Mouse (Mus musculus) granulocyte monocyte progenitor cell, adult 5-6 weeks (primary cell): Measurements from ENCODE around the gene Pabpc1l. TPM values are rescaled to one million over a fixed set of nuclear protein-coding genes. Genes with fewer than 3 reads are reported as not detected.
"Not testable (repeated sequence)": the region's sequence is repeated elsewhere in the genome, so short reads cannot be mapped to it uniquely, and the experiment has no call there.

Experiments
- ATAC-seq: replicated peaks from 2 replicates; pipeline ENCODE4 v1.8.0; 2016; ENCODE audit warnings: mild to moderate bottlenecking, moderate TSS enrichment, inconsistent platforms; ENCODE audit not compliant: poor library complexity, severe bottlenecking
- total RNA-seq, 2 experiments: library from RNA; stranded (forward) in 1 of 2; stranded (reverse) in 1 of 2; fragments of 200-712, 200-1000 nt in 1 of 2; fragments of >200 nt in 1 of 2; fragmentation: Nextera tagmentation in 1 of 2; gene quantifications; 2 replicates each; pipeline ENCODE4 v1.2.3; 2014 to 2017

The Pabpc1l gene
- total RNA-seq, 2 experiments from 2014 or later = not detected

GRCm38 (mm10) chr2:164032973-164033372 is 7.7 kb downstream of the Pabpc1l start:
- no peak for ATAC-seq

DNA sequence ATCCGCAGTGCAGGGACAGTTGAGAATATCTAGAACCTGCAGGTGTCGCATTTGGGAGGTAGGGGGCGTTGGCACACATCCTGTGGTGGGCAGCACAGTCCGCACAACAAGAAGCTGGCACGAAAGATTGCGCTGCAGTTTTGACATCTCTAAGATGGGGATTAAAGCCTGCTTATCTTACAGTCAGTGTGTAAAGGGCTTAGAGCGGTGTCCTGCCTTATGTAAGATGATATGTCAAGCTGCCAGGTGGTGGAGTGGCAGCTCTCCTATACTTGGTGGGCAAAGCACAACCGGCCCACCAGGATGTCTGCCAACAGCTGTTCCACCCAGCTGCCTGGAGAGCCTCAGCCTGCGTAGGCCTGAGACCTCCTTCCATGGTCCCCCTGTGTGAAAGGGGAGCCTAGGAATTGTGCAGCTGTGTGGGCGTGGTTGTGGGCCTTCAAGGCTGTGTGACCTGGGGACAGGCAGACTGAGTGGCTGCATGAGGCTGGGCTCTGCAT is 11.3 kb downstream of the Pabpc1l start:
- ATAC-seq = peak; percentile 51

DNA sequence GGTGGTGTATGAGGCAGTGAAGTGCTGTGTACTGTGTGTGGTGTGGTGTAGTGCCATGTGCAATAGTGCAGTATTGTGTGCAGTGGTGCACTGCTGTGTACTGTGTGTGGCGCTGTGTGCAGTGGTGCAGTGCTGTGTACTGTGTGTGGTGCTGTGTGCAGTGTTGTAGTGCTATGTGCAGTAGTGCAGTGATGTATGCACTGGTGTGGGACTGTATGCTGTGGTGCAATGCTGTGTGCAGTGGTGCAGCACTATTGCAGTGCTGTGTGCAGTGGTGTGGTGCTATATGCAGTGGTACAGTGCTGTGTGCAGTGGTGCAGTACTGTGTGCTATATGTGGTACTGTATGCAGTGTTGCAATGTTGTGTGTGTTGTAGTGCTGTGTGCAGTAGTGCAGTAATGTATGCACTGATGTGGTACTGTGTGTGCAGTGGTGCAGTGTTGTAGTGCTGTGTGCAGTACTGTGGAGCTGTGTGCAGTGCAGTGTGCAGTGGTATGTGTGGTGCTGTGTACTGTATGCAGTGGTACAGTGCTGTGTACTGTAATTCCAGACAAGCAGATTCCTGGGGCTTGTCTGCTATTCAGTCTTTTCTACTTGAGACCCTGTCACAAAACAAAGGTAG is 13.3 kb downstream of the Pabpc1l start:
- ATAC-seq = no peak

- peak; percentile 90 for ATAC-seq
Observed at GRCm38 (mm10) chr2:164040949-164041348, 15.7 kb downstream of the Pabpc1l start.

GRCm38 (mm10) chr2:164041523-164041922 is 16.3 kb downstream of the Pabpc1l start:
- ATAC-seq = no peak

- ATAC-seq = peak; percentile 90
Observed at GRCm38 (mm10) chr2:164047197-164047690, 22.0 kb downstream of the Pabpc1l start.

DNA sequence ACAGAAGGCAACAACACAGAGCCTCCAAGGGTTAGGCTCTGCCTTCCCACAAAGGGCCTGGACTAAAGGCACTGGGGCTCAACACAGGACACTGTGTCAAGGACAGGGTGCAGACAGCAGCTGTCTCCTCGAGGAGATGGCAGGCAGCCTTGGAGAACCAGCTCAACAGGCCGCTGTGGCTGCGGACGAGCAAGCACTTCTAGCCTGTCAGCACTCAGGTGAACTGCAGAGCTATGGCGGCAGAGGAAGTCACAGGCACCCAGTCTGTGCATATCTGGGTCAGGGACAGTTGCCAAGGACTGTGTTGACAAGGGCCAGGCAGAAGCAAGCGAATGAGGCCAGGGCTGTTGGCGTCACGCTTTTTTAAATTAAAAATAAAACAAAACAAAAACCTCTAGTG is 28.5 kb downstream of the Pabpc1l start:
- ATAC-seq = no peak

DNA sequence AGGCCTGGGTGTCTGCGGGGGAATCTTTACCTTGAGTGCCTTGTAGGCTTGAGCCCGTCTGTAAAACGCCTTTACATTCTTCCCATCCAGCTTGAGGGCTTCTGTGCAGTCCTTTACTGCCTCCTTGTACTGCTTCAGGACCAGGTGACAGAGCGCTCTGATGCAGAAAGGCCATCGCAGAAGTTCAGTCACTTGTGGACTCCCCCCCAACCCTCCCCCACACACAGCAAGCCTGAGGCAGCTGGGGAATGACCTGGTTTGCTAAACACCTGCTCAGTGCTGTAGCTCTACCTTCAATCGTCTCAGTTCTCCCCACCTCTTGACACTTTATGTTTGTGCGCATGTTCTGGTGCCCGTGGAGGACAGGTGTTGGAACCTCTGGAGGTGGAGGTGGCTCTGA is 29.4 kb downstream of the Pabpc1l start:
- no peak for ATAC-seq

GRCm38 (mm10) chr2:164059634-164060235 is 34.5 kb downstream of the Pabpc1l start:
- no peak for ATAC-seq

GRCm38 (mm10) chr2:164070142-164070764 is 45.0 kb downstream of the Pabpc1l start, which contains the start of gene Stk4:
TSS of gene Stk4 (plus strand) at chr2:164070322.
- peak; percentile 24 for ATAC-seq

DNA sequence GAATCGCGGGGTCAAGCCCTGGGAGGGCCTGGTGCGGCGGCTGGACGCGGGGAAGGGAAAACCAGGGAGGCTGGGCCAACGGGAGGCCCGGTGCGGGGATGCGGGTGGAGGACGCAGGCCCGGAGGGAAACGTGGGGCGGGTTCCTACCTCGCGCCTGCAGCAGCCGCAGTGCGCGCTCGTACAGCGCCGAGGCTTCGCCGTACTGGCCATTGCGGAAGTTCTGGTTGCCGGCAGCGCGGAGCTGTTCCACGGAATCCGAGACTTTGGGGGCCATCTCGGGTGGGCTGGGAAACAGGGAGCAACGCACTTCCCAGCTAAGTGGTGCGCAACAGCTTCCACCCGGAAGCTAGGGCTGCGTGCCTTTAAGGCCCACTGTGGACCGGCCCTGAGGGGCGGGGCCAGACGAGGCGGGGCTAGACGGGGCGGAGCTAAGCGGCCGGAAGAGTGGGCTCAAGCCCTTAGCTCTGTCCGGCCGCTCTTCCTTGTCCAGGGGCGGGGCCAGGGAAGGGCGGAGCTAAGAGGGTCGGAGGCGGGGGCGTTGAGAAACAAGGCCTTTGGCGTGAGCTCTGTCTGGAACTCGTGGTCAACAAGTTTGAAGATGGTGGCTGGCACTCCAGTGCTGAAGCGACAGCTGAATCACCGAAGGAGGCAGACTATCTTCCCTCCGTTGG is 45.7 kb downstream of the Pabpc1l start, which contains the start of gene Tomm34:
TSS of gene Tomm34 (minus strand) at position 405 of the 672 bp plus-strand sequence.
- ATAC-seq = peak; percentile 76

DNA sequence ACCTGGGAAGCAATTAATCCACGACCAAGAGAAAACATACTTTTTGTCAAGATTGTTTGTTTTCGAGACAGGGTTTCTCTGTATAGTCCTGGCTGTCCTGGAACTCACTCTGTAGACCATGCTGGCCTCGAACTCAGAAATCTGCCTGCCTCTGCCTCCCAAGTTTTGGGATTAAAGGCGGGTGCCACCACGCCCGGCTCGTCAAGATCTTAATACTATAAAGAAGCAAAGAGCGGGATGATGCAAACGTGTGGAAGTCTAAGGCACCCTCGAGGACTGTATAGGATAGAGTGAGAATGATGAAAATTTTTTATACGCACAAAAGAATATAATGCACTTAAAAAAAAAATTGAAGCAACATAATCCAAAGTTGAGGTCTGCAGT is 46.2 kb downstream of the Pabpc1l start:
- ATAC-seq = not testable (repeated sequence)

- no peak for ATAC-seq
Observed at GRCm38 (mm10) chr2:164072109-164072508, 46.9 kb downstream of the Pabpc1l start.

GRCm38 (mm10) chr2:164073120-164073519 is 47.9 kb downstream of the Pabpc1l start:
- ATAC-seq = no peak

DNA sequence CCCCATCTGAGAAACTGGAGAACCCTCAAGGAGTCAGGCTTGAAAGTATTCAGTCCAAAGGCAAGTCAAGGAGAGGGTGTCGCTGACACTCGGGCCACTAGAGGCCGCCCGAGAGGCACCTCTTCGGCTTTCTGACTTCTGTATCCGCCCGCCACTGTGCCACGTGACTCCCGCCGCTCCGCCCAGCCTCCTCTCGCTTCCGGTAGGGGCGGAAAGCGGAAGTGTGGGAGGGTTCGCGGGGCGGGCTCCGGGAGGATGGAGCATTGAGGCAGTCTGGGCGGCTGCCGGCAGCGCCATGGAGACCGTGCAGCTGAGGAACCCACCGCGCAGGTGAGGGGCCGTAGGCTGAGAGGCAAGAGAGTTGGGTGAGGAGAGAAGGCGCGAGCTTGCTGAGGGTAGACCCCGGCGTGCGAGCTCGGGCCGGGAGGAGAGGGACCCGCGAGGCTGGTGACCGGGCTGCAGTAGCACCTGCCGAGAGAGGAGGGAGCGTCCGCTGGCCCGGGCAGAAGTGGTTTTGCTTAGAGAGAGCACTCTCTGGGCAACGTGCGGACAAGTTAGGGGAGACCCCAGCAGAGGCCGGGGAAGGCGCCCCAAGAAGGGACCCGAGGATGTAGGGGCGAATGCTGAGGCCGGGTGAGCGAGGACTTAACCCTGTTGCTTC is 48.8 kb downstream of the Pabpc1l start:
- ATAC-seq = peak; percentile 69

- ATAC-seq = peak; percentile 13; the same call in 1 of the 2 replicates
Observed at GRCm38 (mm10) chr2:164075088-164075487, 49.8 kb downstream of the Pabpc1l start.

GRCm38 (mm10) chr2:164076874-164077425 is 51.7 kb downstream of the Pabpc1l start:
- no peak for ATAC-seq

- no peak for ATAC-seq
Observed at GRCm38 (mm10) chr2:164077875-164078274, 52.6 kb downstream of the Pabpc1l start.

GRCm38 (mm10) chr2:164079488-164079887 is 54.2 kb downstream of the Pabpc1l start:
- no peak for ATAC-seq

DNA sequence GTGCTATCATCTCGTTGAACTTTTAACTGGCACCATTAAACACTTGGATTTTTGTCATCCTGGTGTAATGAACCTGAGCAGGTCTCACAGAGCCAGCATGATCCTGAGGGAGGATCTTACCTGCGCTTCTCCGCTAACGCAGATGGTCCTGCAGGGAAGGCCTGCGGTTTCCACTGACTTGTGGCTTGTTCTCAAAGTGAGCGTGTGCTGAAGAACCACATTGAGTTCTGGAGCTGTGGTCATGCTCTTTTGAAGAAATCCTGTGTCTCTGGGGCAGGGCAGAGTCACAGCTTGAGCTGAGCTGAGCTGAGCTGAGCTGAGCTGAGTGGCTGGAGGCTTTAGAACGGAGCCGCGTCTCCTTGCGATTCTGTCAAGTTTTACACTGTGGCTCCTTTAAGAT is 56.3 kb downstream of the Pabpc1l start:
- ATAC-seq = no peak
